Mouse (Mus musculus) brain, embryonic 14.5 days (tissue): ENCODE data around the gene Lcat.

Experiments used
- CTCF ChIP-seq: fragments of 200-500 bp; IDR thresholded peaks from 2 replicates; pipeline ENCODE4 v1.5.1; 2012; ENCODE audit warnings: inconsistent platforms, mild to moderate bottlenecking, moderate library complexity, borderline replicate concordance; ENCODE audit not compliant: insufficient read depth, insufficient read length; ENCODE audit errors: extremely low read depth
- POLR2A ChIP-seq: fragments of 200-500 bp; IDR thresholded peaks from 2 replicates; pipeline ENCODE4 v1.6.1; 2012; ENCODE audit warnings: mild to moderate bottlenecking, inconsistent platforms, borderline replicate concordance; ENCODE audit not compliant: poor library complexity, insufficient read depth, insufficient read length, severe bottlenecking; ENCODE audit errors: extremely low read depth

- TF ChIP-seq POLR2A (no peak), CTCF (peak; percentile 47; the same call in 1 of the 2 replicates)
Observed at GRCm38 (mm10) chr8:105892432-105892831, 50.8 kb downstream of the Lcat start.
